Mouse (Mus musculus): Measurements from ENCODE around the gene 4930596D02Rik. TPM values are rescaled to one million over a fixed set of nuclear protein-coding genes. Genes with fewer than 3 reads are reported as not detected.

4930596D02Rik gene
- polyA plus RNA-seq, 1 experiment from 2014 or later: not detected

- 71% methylated on average over 1 of the region's 1 CpGs for WGBS (ENCODE audit: insufficient replicate concordance)
- DNase-seq (no peak), ATAC-seq (no peak)
- Histone ChIP-seq H3K27ac (ENCODE audit: low read depth) (no peak overlapping the region), H3K9ac (replicated peaks) (no peak overlapping the region), H3K9me3 (ENCODE audit: low read length) (no peaks in the 10 kb centered on the region), H3K36me3 (replicated peaks; ENCODE audit: insufficient read depth, low read length) (no peaks in the 10 kb centered on the region), H3K27me3 (ENCODE audit: insufficient read depth, low read length) (no peaks in the 10 kb centered on the region), H3K4me1 (ENCODE audit: insufficient read depth) (no peaks in the 10 kb centered on the region), H3K4me3 (ENCODE audit: low read depth, low read length) (no peak overlapping the region), H3K4me2 (ENCODE audit: low read depth, low read length) (no peak overlapping the region)
- TF ChIP-seq EP300 (IDR thresholded peaks at IDR 0.05; ENCODE audit: low read depth) (no peak), CTCF (IDR thresholded peaks at IDR 0.05; ENCODE audit: low read depth) (no peak)
Observed at GRCm38 (mm10) chr14:35773306-35773705, 38.5 kb downstream of the 4930596D02Rik start.

All from liver, postnatal 0 days (tissue).